Mouse (Mus musculus) embryonic fibroblast, embryonic 13.5 days (primary cell): ENCODE results near the gene Mdk.

ENCODE experiments used
- CTCF ChIP-seq: IDR thresholded peaks from 2 replicates; pipeline ENCODE4 v1.5.1; 2011; ENCODE audit warnings: mild to moderate bottlenecking, control low read depth, low read length, moderate library complexity, borderline replicate concordance; ENCODE audit not compliant: insufficient read depth
- POLR2A ChIP-seq: IDR thresholded peaks from 2 replicates; pipeline ENCODE4 v1.6.1; 2011; ENCODE audit warnings: low read depth, mild to moderate bottlenecking, control low read depth, low read length, moderate library complexity

- TF ChIP-seq CTCF (no peak), POLR2A (no peak)
These were observed 13.4 kb upstream of the Mdk start, which contains the start of gene Gm9821 for GRCm38 (mm10) chr2:91945483-91945882.
